Comparison of ENCODE assay signal across 25 mouse cellular contexts in genomic region chr16:37611072-37611471, GRCm38 (mm10). TPM values are rescaled to one million over a fixed set of nuclear protein-coding genes. Genes with fewer than 3 reads are reported as not detected.
DNase-seq lines count a peak whose midpoint lies in the region; ATAC-seq and TF ChIP-seq lines count a peak whose summit lies in the region.
"Had no signal": no experiment of that assay in that cellular context is flagged by ENCODE, and none has a peak within 500 bp of the region (broad histone marks: within the 10 kb centered on the region; RNA-seq: fewer than 3 reads in every experiment).

No protein-coding gene starts in this region.

- intact Hi-C loops in left cerebral cortex, adult 2 months (cut with DNase I): no loop called here
- intact Hi-C loops in left cerebral cortex, postnatal 4 days (cut with DNase I): no loop called here

- no peak overlapping the region for H3K9ac ChIP-seq in midbrain, embryonic 15.5 days
- H3K9ac ChIP-seq: forebrain, embryonic 15.5 days; hindbrain, embryonic 12.5 days; limb, embryonic 12.5 days; liver, embryonic 13.5 days; lung, embryonic 14.5 days; midbrain, embryonic 13.5 days had no signal

- H3K27me3 ChIP-seq in midbrain, embryonic 15.5 days (replicated peaks): no peaks in the 10 kb centered on the region
- H3K27me3 ChIP-seq: forebrain, embryonic 15.5 days; hindbrain, embryonic 12.5 days; limb, embryonic 12.5 days; liver, embryonic 13.5 days; midbrain, embryonic 13.5 days had no signal

- peak; percentile 66 for DNase-seq in cerebellum, adult 11-12 months
- DNase-seq in cerebellum, adult 11 months: no peak
- DNase-seq in left cerebral cortex, adult 2 months (ENCODE audit: extremely low spot score in 1 of 2, low spot score in 2 of 2): no peak
- DNase-seq in left cerebral cortex, postnatal 4 days: no peak
- peak; percentile 39 for DNase-seq in forelimb bud, embryonic 11.5 days (ENCODE audit: low read depth, low spot score)
- no peak for DNase-seq in adrenal gland, postnatal 14 days
- DNase-seq in layer of hippocampus, adult 11-12 months (ENCODE audit: low spot score): no peak
- DNase-seq: gastrocnemius, postnatal 10 days; heart, postnatal 10 days; kidney, adult 11 months; liver, embryonic 13.5 days; lung, embryonic 14.5 days; thymus, adult 2 months had no signal

- no peak overlapping the region for H3K4me3 ChIP-seq in left cerebral cortex, adult 2 months
- no peak overlapping the region for H3K4me3 ChIP-seq in midbrain, embryonic 15.5 days
- H3K4me3 ChIP-seq: forebrain, embryonic 15.5 days; hindbrain, embryonic 12.5 days; limb, embryonic 12.5 days; liver, embryonic 13.5 days; midbrain, embryonic 13.5 days had no signal

- no peaks in the 10 kb centered on the region for H3K36me3 ChIP-seq in midbrain, embryonic 15.5 days (replicated peaks)
- H3K36me3 ChIP-seq: forebrain, embryonic 15.5 days; hindbrain, embryonic 12.5 days; limb, embryonic 12.5 days; liver, embryonic 13.5 days; midbrain, embryonic 13.5 days had no signal

- no peak for TF ChIP-seq CTCF in left cerebral cortex, adult 2 months (IDR thresholded peaks at IDR 0.05)

- H3K4me1 ChIP-seq in midbrain, embryonic 15.5 days: peaks cover 11% of the 10 kb centered on the region
- H3K4me1 ChIP-seq: forebrain, embryonic 15.5 days; liver, embryonic 13.5 days had no signal

- peak overlapping the region; percentile 87 for H3K27ac ChIP-seq in left cerebral cortex, adult 2 months
- H3K27ac ChIP-seq in midbrain, embryonic 15.5 days: no peak overlapping the region
- H3K27ac ChIP-seq: forebrain, embryonic 15.5 days; hindbrain, embryonic 12.5 days; limb, embryonic 12.5 days; liver, embryonic 13.5 days; midbrain, embryonic 13.5 days; stomach, postnatal 0 days had no signal

- no peak overlapping the region for H3K4me2 ChIP-seq in midbrain, embryonic 15.5 days
- H3K4me2 ChIP-seq: forebrain, embryonic 15.5 days; heart, embryonic 11.5 days; hindbrain, embryonic 12.5 days; limb, embryonic 12.5 days; liver, embryonic 13.5 days; lung, embryonic 14.5 days; midbrain, embryonic 13.5 days had no signal

- H3K9me3 ChIP-seq in midbrain, embryonic 15.5 days: no peaks in the 10 kb centered on the region
- H3K9me3 ChIP-seq: forebrain, embryonic 15.5 days; hindbrain, embryonic 12.5 days; limb, embryonic 12.5 days; liver, embryonic 13.5 days; midbrain, embryonic 13.5 days had no signal

- WGBS in midbrain, embryonic 15.5 days: 84% methylated on average over 7 of the region's 7 CpGs

- ATAC-seq in midbrain, embryonic 15.5 days (replicated peaks): no peak
- ATAC-seq: forebrain, embryonic 15.5 days; midbrain, embryonic 13.5 days had no signal

RNA-seq across cellular contexts. Expression of gene Hgd, which starts 31.1 kb away (rescaled TPM):
- total RNA-seq in left cerebral cortex, adult 2 months (2021): under 1 TPM in 1 of 2 experiments, not detected in 1; 0.54 TPM
- not detected for total RNA-seq in left cerebral cortex, postnatal 4 days (2021)
- 1.8 and 54.1 TPM in 2 replicates for total RNA-seq in adrenal gland, postnatal 14 days (2021)
- 0.14 and 0.37 TPM in 2 replicates for polyA plus RNA-seq in midbrain, embryonic 15.5 days (2015; fragmentation: Nextera tagmentation; extraction: Ambion mirVana)
- total RNA-seq: granulocyte monocyte progenitor cell, adult 5-6 weeks; left cerebral cortex, adult 8-10 months; megakaryocyte, adult 5-6 weeks had no signal
- polyA plus RNA-seq: cortical plate, adult 2 months; hindbrain, embryonic 12.5 days; large intestine, adult 2 months had no signal

RNA-seq across cellular contexts. Expression of gene Ndufb4, which starts 43.2 kb away (rescaled TPM):
- 10 to 100 TPM; 68.5 to 69.7 TPM for total RNA-seq in left cerebral cortex, adult 2 months (2021)
- total RNA-seq in left cerebral cortex, postnatal 4 days (2021): 10 to 100 TPM; 64.8 to 76.0 TPM
- total RNA-seq in adrenal gland, postnatal 14 days (2021): 181 and 184 TPM in 2 replicates
- 46.3 and 49.9 TPM in 2 replicates for polyA plus RNA-seq in midbrain, embryonic 15.5 days (2015; fragmentation: Nextera tagmentation; extraction: Ambion mirVana)

Comparison
In these comparisons a context has a peak if more than half of its experiments do, and no peak if none do; other contexts are left out.
1. DNase-seq: peak in cerebellum, adult 11-12 months (single experiment) and forelimb bud, embryonic 11.5 days (single experiment); none in cerebellum, adult 11 months (single experiment), left cerebral cortex, adult 2 months (0 of 2), left cerebral cortex, postnatal 4 days (single experiment), adrenal gland, postnatal 14 days (single experiment) and layer of hippocampus, adult 11-12 months (single experiment).